Mouse (Mus musculus) lung, adult 2 months (tissue): ENCODE measurements around the gene Cap1. TPM values are rescaled to one million over a fixed set of nuclear protein-coding genes. Genes with fewer than 3 reads are reported as not detected.
"Not testable (repeated sequence)": the region's sequence is repeated elsewhere in the genome, so short reads cannot be mapped to it uniquely, and the experiment has no call there.

Source experiments
- DNase-seq: peaks from one replicate; pipeline ENCODE4 v3.0.0; 2022
- H3K4me1 ChIP-seq: fragments of 200-500 bp; 2 replicates; pipeline ENCODE4 v1.6.1; 2011; ENCODE audit warnings: low read length; ENCODE audit not compliant: control insufficient read depth, insufficient read depth
- H3K4me3 ChIP-seq: fragments of 200-500 bp; replicated peaks from 2 replicates; pipeline ENCODE3; 2011; ENCODE audit warnings: low read depth, mild to moderate bottlenecking, control low read depth, low read length; ENCODE audit errors: extremely low read depth
- CTCF ChIP-seq: fragments of 200-500 bp; IDR thresholded peaks from 2 replicates; pipeline ENCODE4 v1.5.1; 2011; ENCODE audit warnings: mild to moderate bottlenecking, low read length, control low read depth; ENCODE audit not compliant: insufficient read depth
- POLR2A ChIP-seq: fragments of 200-500 bp; IDR thresholded peaks from 2 replicates; pipeline ENCODE4 v1.6.1; 2011; ENCODE audit warnings: low read depth, mild to moderate bottlenecking, control low read depth, low read length, borderline replicate concordance; ENCODE audit errors: extremely low read depth
- WGBS: fragments of 180-500 bp; shearing (Covaris S2); methylation state at CpG from one replicate; pipeline ENCODE4 v1.1.7; 2018; 5-methylcytosine and 5-hydroxymethylcytosine counted together
- polyA plus RNA-seq: library from polyadenylated mRNA; depleted of rRNA; stranded (reverse); fragments of >200 nt; gene quantifications from 2 replicates; pipeline ENCODE4 v1.2.3, GENCODE M21; 2012

Cap1 gene
- polyA plus RNA-seq, 1 experiment = 124 TPM

- TF ChIP-seq POLR2A (no peak), CTCF (no peak)
- no peaks in the 10 kb centered on the region for H3K4me1 ChIP-seq
- no peak for DNase-seq
- no peak overlapping the region for H3K4me3 ChIP-seq
These were observed 34.3 kb downstream of the Cap1 start for GRCm38 (mm10) chr4:122851535-122851934.

- no peak for DNase-seq
- Histone ChIP-seq H3K4me1 (no peaks in the 10 kb centered on the region), H3K4me3 (no peak overlapping the region)
- WGBS = 43% methylated on average over 13 of the region's 13 CpGs
- TF ChIP-seq CTCF (no peak), POLR2A (no peak)
These were observed 37.7 kb downstream of the Cap1 start for GRCm38 (mm10) chr4:122848150-122848621.

- DNase-seq = no peak
- peaks cover 6% of the 10 kb centered on the region; the same call in 1 of the 2 replicates for H3K4me1 ChIP-seq
- 21% methylated on average over 1 of the region's 1 CpGs for WGBS
- no peak overlapping the region for H3K4me3 ChIP-seq
- no peak for TF ChIP-seq CTCF
- no peak for TF ChIP-seq POLR2A
These were observed 47.4 kb downstream of the Cap1 start for GRCm38 (mm10) chr4:122838416-122838815.

- no peak for DNase-seq
- no peak overlapping the region for H3K4me3 ChIP-seq
- 80% methylated on average over 2 of the region's 2 CpGs for WGBS
- peaks cover 6% of the 10 kb centered on the region; the same call in 1 of the 2 replicates for H3K4me1 ChIP-seq
- TF ChIP-seq CTCF (no peak), POLR2A (no peak)
These were observed 47.9 kb downstream of the Cap1 start for GRCm38 (mm10) chr4:122837994-122838393.

- WGBS = 72% methylated on average over 6 of the region's 6 CpGs
- Histone ChIP-seq H3K4me1 (peaks cover 6% of the 10 kb centered on the region; the same call in 1 of the 2 replicates), H3K4me3 (no peak overlapping the region)
- TF ChIP-seq POLR2A (no peak), CTCF (no peak)
- DNase-seq = no peak
These were observed 48.6 kb downstream of the Cap1 start for GRCm38 (mm10) chr4:122837180-122837730.

GRCm38 (mm10) chr4:122836403-122836775, 49.5 kb downstream of the Cap1 start:
- Histone ChIP-seq H3K4me3 (peak overlapping the region; percentile 88), H3K4me1 (peaks cover 6% of the 10 kb centered on the region; the same call in 1 of the 2 replicates)
- no peak for DNase-seq
- WGBS = 0% methylated on average over 7 of the region's 7 CpGs
- no peak for TF ChIP-seq POLR2A
- no peak for TF ChIP-seq CTCF

GRCm38 (mm10) chr4:122835530-122836402, 50.1 kb downstream of the Cap1 start, which contains the start of gene Ppt1:
Ppt1 (plus strand) TSS chr4:122836242.
- peaks cover 6% of the 10 kb centered on the region; the same call in 1 of the 2 replicates for H3K4me1 ChIP-seq
- WGBS = 4% methylated on average over 31 of the region's 31 CpGs
- peak; percentile 80 for DNase-seq
- TF ChIP-seq CTCF (0 out of 2 replicates have a peak, but pooled peaks have one; percentile 10), POLR2A (peak; percentile 74; the same call in 1 of the 2 replicates)
- H3K4me3 ChIP-seq = peak within 1 kb of the TSS; percentile 88

- no peak overlapping the region for H3K4me3 ChIP-seq
- no peak for DNase-seq
- TF ChIP-seq POLR2A (no peak), CTCF (no peak)
- H3K4me1 ChIP-seq = peaks cover 6% of the 10 kb centered on the region; the same call in 1 of the 2 replicates
- WGBS = 79% methylated on average over 1 of the region's 1 CpGs
These were observed 54.0 kb downstream of the Cap1 start for GRCm38 (mm10) chr4:122831888-122832287.

- TF ChIP-seq CTCF = no peak
- TF ChIP-seq POLR2A = no peak
- Histone ChIP-seq H3K4me3 (no peak overlapping the region), H3K4me1 (no peaks in the 10 kb centered on the region)
- 89% methylated on average over 6 of the region's 6 CpGs for WGBS
- DNase-seq = no peak
These were observed 56.5 kb downstream of the Cap1 start for GRCm38 (mm10) chr4:122829339-122829738.

- TF ChIP-seq CTCF (no peak), POLR2A (no peak)
- no peak overlapping the region for H3K4me3 ChIP-seq
- DNase-seq = no peak
- no peaks in the 10 kb centered on the region for H3K4me1 ChIP-seq
These were observed 58.2 kb downstream of the Cap1 start for GRCm38 (mm10) chr4:122827651-122828050.

- H3K4me3 ChIP-seq, DNase-seq, H3K4me1 ChIP-seq: not testable (repeated sequence)
- 36% methylated on average over 10 of the region's 10 CpGs for WGBS
These were observed 64.9 kb downstream of the Cap1 start for GRCm38 (mm10) chr4:122820941-122821340.
